Mouse (Mus musculus) layer of hippocampus, adult 8-10 months (tissue): ENCODE results near the gene Tnfaip8l2. TPM values are rescaled to one million over a fixed set of nuclear protein-coding genes. Genes with fewer than 3 reads are reported as not detected.
"Not testable (repeated sequence)": the region's sequence is repeated elsewhere in the genome, so short reads cannot be mapped to it uniquely, and the experiment has no call there.

Source experiments
- DNase-seq, 2 experiments: peaks; one replicate each; pipeline ENCODE4 v3.0.0; 2022; ENCODE audit warnings: low spot score in 2 of 2
- total RNA-seq, 4 experiments: library from RNA; stranded (reverse); gene quantifications; 2 replicates each; pipeline ENCODE4 v1.2.4; 2022

The Tnfaip8l2 gene
- total RNA-seq, 4 experiments from 2014 or later = 1.7 to 11.1 (median 5.4) TPM

DNA sequence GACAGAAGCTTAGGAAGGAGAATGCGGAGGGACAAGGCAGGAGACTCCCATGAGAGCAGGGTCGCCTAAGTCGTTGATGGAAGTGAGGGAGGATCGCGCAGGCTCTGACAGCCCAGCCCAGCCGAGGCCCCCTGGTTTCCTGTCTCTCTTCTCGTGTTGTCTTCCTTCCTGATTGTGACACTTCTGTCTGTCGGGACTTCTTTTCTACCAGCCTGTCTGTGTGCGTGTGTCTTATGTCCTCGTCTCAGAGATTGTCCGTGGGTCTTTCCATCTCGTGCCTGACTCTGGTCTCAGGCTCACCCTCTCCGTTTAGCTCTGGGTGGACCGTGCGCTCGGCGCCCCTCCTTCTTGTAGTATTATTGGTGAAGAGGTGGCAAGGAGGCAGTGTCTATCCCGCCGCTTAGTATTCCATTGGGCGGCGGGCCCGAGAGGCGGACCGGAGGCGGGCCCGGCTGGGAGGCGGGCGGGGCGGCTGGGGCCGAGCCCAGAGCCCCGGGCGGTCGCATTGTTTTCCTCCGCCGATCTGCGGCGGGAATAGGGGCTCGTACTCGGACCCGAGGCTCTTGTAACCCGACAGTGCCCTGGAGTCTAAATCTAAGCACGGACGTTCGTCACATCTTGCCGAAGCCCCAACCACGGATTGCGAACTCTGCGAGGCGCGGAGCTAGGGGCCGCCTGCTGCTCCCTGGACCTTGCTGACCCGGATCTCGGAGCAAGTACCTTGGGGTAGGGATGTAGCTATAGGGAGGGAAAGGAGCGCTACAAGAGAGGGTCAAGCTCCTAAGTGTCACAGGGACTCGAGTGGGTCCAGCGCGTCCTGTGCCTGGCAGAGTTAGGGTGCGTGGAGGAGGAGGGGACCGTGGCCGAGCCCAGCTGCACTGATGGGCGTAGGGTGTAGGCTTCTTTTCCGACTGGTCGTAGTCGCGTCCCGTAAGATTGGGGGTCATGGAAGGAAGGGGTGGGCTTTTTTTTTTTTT is 18.1 kb upstream of the Tnfaip8l2 start, which contains the start of gene Sema6c:
Gene Sema6c (plus strand): TSS at position 471 of the 977 bp plus-strand sequence.
- peak; percentile 83 to 86 for DNase-seq

GRCm38 (mm10) chr3:95159511-95159986 is 17.4 kb upstream of the Tnfaip8l2 start:
- no peak for DNase-seq

DNA sequence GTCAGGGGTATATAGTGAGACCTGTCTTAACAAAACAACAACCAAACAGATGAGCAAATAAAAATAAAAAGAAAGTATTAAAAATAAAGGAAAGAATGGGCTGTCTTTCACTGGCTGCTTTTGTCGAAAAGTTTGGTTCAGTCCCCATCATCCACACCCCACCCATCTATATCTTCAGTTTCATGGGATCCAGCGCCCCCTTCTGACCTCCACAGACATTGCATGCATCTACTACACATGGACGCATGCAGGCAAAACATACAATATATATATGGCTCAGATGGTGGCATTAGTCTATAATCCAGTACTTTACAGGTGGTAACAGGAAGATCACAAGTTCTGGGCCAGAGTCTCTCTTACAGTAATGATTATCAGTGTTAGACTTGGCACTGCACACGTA is 11.7 kb upstream of the Tnfaip8l2 start:
- no peak for DNase-seq

- no peak for DNase-seq
Measured at GRCm38 (mm10) chr3:95147924-95148323, 5.8 kb upstream of the Tnfaip8l2 start.

- DNase-seq = peak; percentile 70 to 89
Measured at GRCm38 (mm10) chr3:95142617-95143011, 454 bp upstream of the Tnfaip8l2 start.

DNA sequence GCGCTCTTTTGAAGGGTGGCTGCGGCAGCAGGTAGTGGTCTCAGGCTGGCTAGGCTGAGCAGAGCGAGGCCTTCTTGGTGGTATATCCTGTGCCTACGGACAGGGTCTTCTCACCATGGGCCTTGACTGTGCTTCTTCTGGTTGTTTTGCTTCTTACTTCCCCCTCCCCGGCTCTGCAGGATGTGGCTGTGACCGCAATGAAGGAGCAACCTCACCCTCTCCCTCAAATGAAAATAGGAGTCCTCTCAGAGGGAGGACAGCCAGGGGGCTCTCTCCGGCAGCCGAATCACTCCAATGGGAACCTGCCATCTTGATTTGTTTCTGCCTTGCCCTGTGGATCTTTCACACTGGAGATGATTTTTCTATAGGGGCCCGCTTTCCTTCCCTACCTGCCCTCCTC is 686 bp downstream of the Tnfaip8l2 start:
- DNase-seq = no peak

- DNase-seq = no peak
Measured at GRCm38 (mm10) chr3:95140795-95141194, 1.4 kb downstream of the Tnfaip8l2 start.

GRCm38 (mm10) chr3:95140289-95140595 is 1.9 kb downstream of the Tnfaip8l2 start:
- no peak for DNase-seq

DNA sequence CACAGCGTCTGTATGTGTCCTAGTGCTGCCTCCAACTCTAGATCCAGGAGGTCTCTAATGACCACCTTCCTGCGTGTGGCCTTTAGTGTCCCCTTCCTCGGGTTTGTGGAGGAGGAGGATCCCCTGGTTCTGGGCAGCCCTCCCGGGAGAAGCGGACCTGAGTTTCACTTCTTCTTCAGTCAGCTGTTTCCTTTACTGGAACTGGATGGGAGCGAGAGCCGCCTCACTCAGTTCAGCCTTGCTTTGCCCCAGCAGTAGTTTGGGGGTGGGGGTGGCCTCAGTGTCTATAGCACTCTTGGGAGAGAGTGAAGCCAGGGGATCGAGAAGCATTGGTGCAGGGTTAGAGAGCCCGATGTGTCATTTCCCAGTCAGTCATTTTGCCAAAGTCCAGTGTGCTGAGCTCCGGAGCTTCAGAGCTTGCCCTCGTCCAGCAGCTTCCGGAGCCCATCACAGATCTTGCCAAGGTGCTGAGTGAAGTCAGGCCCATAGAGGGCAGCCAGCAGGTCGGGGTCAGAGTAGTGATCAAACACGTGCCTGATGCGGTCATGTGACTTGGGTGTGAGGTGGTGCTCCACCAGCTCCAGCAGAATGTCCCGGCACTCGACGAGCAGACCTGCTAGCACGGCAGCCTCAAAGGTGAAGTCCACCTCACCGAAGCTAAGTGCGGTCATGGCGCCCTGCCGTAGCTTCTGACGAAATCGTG is 2.4 kb downstream of the Tnfaip8l2 start:
- no peak for DNase-seq

- DNase-seq = no peak
Measured at GRCm38 (mm10) chr3:95136336-95136735, 5.8 kb downstream of the Tnfaip8l2 start.

GRCm38 (mm10) chr3:95135433-95136052 is 6.6 kb downstream of the Tnfaip8l2 start:
- DNase-seq = no peak

GRCm38 (mm10) chr3:95135023-95135422 is 7.1 kb downstream of the Tnfaip8l2 start:
- peak in 1 of 2 experiments; percentile 48 for DNase-seq

DNA sequence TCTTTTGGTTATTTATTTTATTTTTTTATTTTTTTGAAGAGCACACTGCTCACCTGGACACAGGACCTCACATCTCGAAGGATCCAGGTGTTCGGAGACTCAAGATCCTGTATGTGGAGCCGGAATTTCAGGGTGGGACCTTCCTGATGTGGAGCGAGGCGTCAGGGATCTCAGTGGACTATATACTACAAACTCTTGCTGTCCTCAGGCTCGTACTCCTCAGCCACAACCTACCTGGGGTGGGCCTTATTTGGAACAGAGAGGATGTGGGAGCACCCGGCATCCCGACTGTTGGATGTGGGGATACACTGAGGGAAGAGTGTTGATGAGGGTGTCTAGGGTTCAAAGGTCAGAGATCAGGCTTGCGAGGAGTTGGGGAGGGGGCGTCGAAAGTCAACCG is 8.0 kb downstream of the Tnfaip8l2 start:
- not testable (repeated sequence) for DNase-seq

- DNase-seq = peak; percentile 92 to 95
Measured at GRCm38 (mm10) chr3:95133680-95134101, 8.5 kb downstream of the Tnfaip8l2 start, which contains the start of the genes Scnm1 and Lysmd1. Gene Scnm1 (minus strand): TSS chr3:95134011. Gene Lysmd1 (plus strand): TSS chr3:95134088.

- DNase-seq = no peak
Measured at GRCm38 (mm10) chr3:95133176-95133575, 9.0 kb downstream of the Tnfaip8l2 start.

DNA sequence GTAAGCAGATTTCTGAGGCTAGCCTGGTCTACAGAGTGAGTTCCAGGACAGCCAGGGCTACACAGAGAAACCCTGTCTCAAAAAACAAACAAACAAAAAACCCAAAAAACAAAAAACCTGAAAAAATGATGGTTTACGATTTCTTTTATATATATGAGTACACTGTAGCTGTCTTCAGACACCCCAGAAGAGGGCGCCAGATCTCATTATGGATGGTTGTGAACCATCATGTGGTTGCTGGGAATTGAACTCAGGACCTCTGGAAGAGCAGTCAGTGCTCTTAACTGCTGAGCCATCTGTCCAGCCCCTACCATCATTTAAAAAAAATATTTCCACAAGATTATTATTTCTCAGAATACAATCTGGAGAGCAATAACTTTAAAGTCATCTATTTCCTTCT is 9.8 kb downstream of the Tnfaip8l2 start:
- not testable (repeated sequence) for DNase-seq

DNA sequence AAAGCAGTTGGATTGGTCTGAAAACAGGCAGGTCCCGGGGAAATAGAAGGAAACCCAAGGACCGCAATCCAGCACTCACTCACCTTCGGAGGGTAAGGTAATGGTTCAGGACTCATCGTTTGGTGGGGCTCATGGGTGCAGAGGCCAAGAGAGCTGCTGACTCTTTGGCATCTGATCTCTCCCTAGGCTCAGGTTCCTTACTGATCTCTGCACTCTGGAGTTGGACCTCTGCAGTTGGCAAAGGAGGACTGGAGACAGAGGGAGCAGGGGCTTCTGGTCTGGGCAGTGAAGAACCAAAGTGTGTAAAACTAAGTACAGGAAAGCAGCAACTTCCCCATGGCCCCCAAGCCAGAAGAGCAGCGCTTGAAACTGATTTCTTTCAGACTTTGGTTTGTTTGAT is 12.1 kb downstream of the Tnfaip8l2 start:
- DNase-seq = no peak

DNA sequence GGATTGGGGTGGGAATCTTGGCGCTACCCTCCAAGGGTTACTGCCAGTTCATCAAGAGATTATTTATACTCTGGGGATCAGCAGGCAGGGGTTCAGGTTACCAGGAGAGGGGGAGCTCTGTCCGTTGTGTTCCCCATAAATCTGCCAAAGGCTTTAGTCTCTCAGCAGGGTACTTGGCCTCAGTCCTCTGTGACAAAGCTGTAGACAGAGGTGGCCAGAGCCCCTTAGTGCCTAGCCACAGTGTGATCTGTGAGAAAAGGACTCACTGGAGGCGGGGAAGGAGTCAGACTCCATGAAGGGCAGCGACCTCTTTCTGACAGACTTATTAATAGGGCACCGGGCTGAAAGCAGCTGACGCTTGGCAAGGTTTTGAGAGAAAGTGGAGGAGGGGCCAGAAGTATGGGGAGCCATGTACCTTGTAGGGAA is 12.9 kb downstream of the Tnfaip8l2 start:
- no peak for DNase-seq

GRCm38 (mm10) chr3:95124972-95125371 is 17.2 kb downstream of the Tnfaip8l2 start:
- no peak for DNase-seq

- DNase-seq = no peak
Measured at GRCm38 (mm10) chr3:95124246-95124645, 17.9 kb downstream of the Tnfaip8l2 start, which contains the start of gene Tmod4. Gene Tmod4 (plus strand): TSS chr3:95124476.

- DNase-seq = no peak
Measured at GRCm38 (mm10) chr3:95121580-95121979, 20.6 kb downstream of the Tnfaip8l2 start.
